Mouse (Mus musculus) intestine, postnatal 0 days (tissue): ENCODE measurements around the gene Zbtb40. TPM values are rescaled to one million over a fixed set of nuclear protein-coding genes. Genes with fewer than 3 reads are reported as not detected.

Experiments
- ATAC-seq: fragments of 200-750 bp; cut with Nextera tagmentation; 2 replicates; pipeline ENCODE4 v1.8.0; 2017; ENCODE audit warnings: mild to moderate bottlenecking, moderate TSS enrichment, moderate library complexity
- H3K27ac ChIP-seq: fragments of 300-500 bp; sonication (generic); 2 replicates; pipeline ENCODE4 v1.5.1; 2014; ENCODE audit warnings: mild to moderate bottlenecking, low read depth, low read length, moderate library complexity
- H3K27me3 ChIP-seq: fragments of 300-500 bp; sonication (generic); replicated peaks from 2 replicates; pipeline ENCODE4 v1.6.1; 2014; ENCODE audit warnings: low read length, mixed read lengths; ENCODE audit not compliant: control insufficient read depth, insufficient read depth
- H3K36me3 ChIP-seq: fragments of 300-500 bp; sonication (generic); 2 replicates; pipeline ENCODE4 v1.6.1; 2014; ENCODE audit warnings: mild to moderate bottlenecking, moderate library complexity; ENCODE audit not compliant: control insufficient read depth, insufficient read depth
- H3K4me1 ChIP-seq: fragments of 300-500 bp; sonication (generic); replicated peaks from 2 replicates; pipeline ENCODE4 v1.6.1; 2014; ENCODE audit warnings: antibody characterized with exemption, low read length, mixed read lengths; ENCODE audit not compliant: control insufficient read depth, insufficient read depth
- H3K4me2 ChIP-seq: fragments of 300-500 bp; sonication (generic); replicated peaks from 2 replicates; pipeline ENCODE4 v1.6.1; 2014; ENCODE audit warnings: low read depth, mild to moderate bottlenecking, moderate library complexity
- H3K4me3 ChIP-seq: fragments of 300-500 bp; sonication (generic); 2 replicates; pipeline ENCODE4 v1.5.1; 2014; ENCODE audit warnings: low read depth, low read length
- H3K9ac ChIP-seq: fragments of 300-500 bp; sonication (generic); 2 replicates; pipeline ENCODE4 v1.6.1; 2014; ENCODE audit warnings: mild to moderate bottlenecking, low read depth, low read length
- H3K9me3 ChIP-seq: fragments of 300-500 bp; sonication (generic); 2 replicates; pipeline ENCODE4 v1.6.1; 2016; ENCODE audit warnings: mixed run types; ENCODE audit not compliant: control insufficient read depth
- CTCF ChIP-seq: sonication (generic); IDR thresholded peaks from 2 replicates; pipeline ENCODE4 v1.5.1; 2016; ENCODE audit warnings: low read depth, mild to moderate bottlenecking, control low read depth, antibody characterized with exemption, moderate library complexity
- WGBS: fragments of 180-500 bp; shearing (Covaris S2); extraction: QIAGEN DNeasy Blood & Tissue Kit; methylation state at CpG from one replicate; pipeline ENCODE4 v1.1.7; 2014; 5-methylcytosine and 5-hydroxymethylcytosine counted together
- polyA plus RNA-seq: library from polyadenylated mRNA; unstranded; fragments of >200 nt; fragmentation: Nextera tagmentation; extraction: Ambion mirVana; gene quantifications from 2 replicates; pipeline ENCODE4 v1.2.1, GENCODE M21; 2015

Zbtb40 gene
- polyA plus RNA-seq, 1 experiment from 2014 or later = 0.85 TPM

DNA sequence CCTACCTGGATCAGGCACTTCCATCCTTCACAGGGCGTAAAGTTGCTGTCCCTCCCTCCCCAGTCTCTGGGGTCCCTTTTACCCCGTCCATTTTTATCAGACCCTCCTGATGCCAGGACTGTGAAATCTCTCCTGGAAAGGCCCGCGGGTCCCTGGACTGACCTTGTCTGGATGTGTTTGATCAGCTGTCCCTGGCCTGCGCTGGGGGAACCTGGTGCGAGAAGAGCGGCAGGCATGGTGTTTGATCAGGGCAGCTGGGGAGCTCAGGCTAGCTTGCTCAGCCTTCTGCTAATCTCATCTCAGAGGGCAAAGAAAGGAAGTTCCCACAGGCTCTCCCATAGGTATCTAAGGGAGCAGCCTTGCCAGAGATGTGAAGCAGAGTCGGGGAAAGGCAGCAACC lies 71.4 kb downstream of the Zbtb40 start:
- ATAC-seq = no peak
- WGBS = 34% methylated on average over 8 of the region's 8 CpGs
- no peaks in the 10 kb centered on the region for H3K4me1 ChIP-seq
- no peak overlapping the region for H3K4me3 ChIP-seq
- H3K9ac ChIP-seq = no peak overlapping the region
- H3K27me3 ChIP-seq = 0 out of 2 replicates have a peak, but pooled peaks cover 4% of the 10 kb centered on the region
- H3K36me3 ChIP-seq = 0 out of 2 replicates have a peak, but pooled peaks cover under 1% of the 10 kb centered on the region
- no peaks in the 10 kb centered on the region for H3K9me3 ChIP-seq
- H3K27ac ChIP-seq = no peak overlapping the region
- H3K4me2 ChIP-seq = no peak overlapping the region
- TF ChIP-seq CTCF = no peak

DNA sequence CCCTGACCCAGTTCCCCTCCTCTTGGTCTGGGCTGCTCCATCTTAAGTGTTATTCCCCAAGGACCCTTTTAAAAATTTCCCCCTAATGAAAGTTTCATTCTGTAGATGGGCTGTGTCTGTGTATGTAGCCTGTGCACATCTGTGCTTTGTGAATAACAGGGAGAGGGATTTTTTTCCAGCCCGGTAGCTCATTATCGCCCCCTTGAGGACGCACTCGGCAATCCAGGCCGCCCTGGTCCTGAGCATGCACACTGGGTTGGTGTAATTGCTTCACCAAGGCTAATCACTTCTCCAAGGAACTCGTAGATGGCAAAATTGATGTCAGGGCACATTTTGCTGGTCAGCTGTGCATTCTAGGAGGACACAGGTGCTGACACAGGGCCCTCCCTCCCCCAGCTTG lies 77.7 kb downstream of the Zbtb40 start:
- H3K27ac ChIP-seq = no peak overlapping the region
- H3K4me2 ChIP-seq = no peak overlapping the region
- no peak overlapping the region for H3K4me3 ChIP-seq
- H3K4me1 ChIP-seq = no peaks in the 10 kb centered on the region
- WGBS = 6% methylated on average over 6 of the region's 6 CpGs
- H3K9me3 ChIP-seq = no peaks in the 10 kb centered on the region
- peaks cover 14% of the 10 kb centered on the region; the same call in 1 of the 2 replicates for H3K27me3 ChIP-seq
- H3K36me3 ChIP-seq = no peaks in the 10 kb centered on the region
- no peak overlapping the region for H3K9ac ChIP-seq
- ATAC-seq = no peak
- TF ChIP-seq CTCF = peak; percentile 80

DNA sequence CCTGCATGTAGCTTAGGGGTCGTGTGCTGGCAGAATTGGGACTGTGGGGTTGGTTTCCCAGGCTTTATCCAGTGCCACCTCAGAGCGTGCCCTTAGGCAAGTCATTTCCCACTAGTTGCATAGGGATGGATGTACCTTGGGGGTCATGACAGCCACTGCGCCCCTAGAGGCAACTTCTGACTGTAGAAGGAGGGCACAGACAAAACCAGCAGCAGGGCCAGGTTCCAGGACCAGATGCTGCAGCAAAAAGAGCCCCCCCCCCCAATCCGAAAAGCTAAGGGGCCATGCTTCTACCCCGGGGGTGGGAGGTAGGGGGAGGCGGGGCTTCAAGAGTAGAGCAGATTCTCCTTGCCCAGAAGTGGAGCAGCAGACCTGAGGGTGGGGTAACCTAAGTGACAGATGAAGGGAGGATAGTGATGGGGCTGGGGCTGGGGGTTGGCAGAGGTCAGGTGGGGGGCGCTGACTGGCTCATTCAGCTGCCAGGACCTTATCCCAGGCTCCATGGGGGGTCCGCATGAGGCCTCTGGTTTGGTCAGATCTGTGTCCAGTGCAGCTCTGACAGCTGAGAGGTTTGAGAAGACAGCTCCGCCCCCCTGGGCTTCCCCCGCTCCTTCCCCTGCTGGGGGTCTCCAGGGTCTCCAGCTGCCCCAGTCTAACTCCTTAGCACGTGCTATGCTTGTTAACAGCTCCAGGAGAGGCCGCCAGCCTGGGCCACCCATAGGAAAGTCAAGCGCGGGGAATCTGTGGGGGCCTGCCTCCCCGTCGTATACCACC lies 78.9 kb downstream of the Zbtb40 start:
- H3K27me3 ChIP-seq = peaks cover 14% of the 10 kb centered on the region
- H3K27ac ChIP-seq = no peak overlapping the region
- no peaks in the 10 kb centered on the region for H3K4me1 ChIP-seq
- H3K9ac ChIP-seq = no peak overlapping the region
- H3K4me3 ChIP-seq = no peak overlapping the region
- ATAC-seq = no peak
- no peaks in the 10 kb centered on the region for H3K36me3 ChIP-seq
- no peaks in the 10 kb centered on the region for H3K9me3 ChIP-seq
- TF ChIP-seq CTCF = peak; percentile 29
- H3K4me2 ChIP-seq = no peak overlapping the region
- WGBS = 37% methylated on average over 16 of the region's 16 CpGs

DNA sequence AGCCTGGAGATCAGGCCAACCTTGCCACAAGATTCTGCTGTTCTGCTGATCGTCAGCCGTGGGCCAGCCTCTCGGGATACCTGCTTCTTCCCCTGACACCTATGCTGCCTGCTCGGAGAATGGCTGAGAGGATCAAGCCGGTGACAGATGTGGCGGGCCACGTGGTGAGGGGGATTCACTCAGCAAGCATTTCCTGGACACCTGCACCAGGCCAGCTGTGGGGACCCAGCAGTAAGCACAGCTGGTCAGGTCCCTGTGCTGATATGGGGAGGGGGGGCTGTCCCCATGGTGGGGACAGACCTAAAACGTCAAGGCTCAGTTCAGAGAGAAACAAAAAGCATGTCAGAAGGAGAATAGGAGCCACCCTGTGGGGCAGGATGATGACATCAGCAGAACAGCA lies 79.5 kb downstream of the Zbtb40 start:
- Histone ChIP-seq H3K4me3 (no peak overlapping the region), H3K36me3 (no peaks in the 10 kb centered on the region), H3K27me3 (peaks cover 14% of the 10 kb centered on the region), H3K27ac (no peak overlapping the region), H3K9ac (no peak overlapping the region), H3K4me2 (no peak overlapping the region), H3K9me3 (no peaks in the 10 kb centered on the region), H3K4me1 (no peaks in the 10 kb centered on the region)
- no peak for TF ChIP-seq CTCF
- 55% methylated on average over 8 of the region's 8 CpGs for WGBS
- ATAC-seq = no peak

DNA sequence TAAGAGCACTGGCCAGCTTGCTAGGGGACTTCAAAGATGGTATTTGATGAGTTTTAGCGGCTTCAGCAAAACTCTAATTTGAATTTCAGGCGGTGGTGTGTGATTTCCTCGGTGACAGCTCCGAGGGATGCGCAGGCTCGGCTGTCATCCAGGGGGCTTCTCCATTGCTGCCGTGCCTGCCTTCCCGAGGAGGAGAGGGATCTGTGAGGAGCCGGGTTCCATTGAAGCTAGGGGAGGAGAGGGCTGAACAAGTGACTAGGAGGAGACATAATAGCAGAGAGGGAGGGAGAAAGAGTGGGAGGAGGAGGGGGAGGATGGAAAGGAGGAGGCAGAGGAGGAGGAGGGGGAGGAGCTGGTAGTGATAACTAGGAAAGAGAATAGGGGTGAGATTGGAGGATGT lies 81.1 kb downstream of the Zbtb40 start:
- 33% methylated on average over 9 of the region's 9 CpGs for WGBS
- no peak for ATAC-seq

DNA sequence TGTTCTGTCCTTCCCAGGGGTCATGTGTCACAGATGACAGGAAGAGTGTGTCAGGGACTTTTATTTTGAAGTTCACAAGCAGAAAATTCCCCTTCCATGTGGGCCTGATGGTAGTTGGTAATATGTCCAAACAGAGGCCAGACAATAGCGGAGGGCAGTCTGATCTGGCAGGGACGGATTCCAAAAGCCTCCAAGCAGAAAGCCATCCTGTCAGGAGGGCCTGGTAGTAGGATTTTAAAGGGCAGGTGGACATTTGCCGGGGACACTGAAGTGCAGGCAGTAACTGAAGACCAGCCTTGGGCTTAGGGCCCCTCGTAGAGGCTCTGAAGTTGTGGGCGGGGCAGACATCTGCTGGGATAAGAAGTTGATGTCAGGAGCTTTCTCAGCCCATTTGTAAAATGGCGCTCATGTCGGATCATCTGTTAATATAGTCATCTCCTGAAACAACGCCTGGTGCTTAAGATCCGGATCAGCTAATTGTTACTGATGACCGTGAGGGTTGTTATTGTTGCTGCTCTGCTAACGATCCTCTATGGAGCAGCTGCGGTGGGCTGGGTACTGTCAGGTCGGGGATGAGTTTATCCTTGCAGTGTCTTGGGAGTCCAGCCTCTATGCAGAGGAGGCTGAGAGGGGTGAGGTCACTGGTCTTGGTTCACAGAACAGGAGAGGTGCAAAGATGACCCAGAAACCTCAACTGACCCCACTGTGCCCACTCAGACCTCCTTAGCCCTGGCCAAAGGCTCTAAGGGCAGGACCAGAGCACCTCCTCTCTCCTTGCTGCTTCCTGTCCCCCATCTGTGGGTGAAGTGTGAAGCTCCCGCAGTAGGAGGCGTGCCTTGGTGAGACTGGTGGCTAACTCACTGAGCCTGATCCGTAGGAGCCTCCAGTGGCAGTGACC lies 81.9 kb downstream of the Zbtb40 start:
- Histone ChIP-seq H3K36me3 (no peaks in the 10 kb centered on the region), H3K4me1 (no peaks in the 10 kb centered on the region), H3K9ac (no peak overlapping the region), H3K9me3 (no peaks in the 10 kb centered on the region), H3K27me3 (peaks cover 11% of the 10 kb centered on the region), H3K4me2 (no peak overlapping the region), H3K27ac (no peak overlapping the region), H3K4me3 (no peak overlapping the region)
- ATAC-seq = no peak
- no peak for TF ChIP-seq CTCF
- WGBS = 38% methylated on average over 16 of the region's 16 CpGs

More for the DNA sequence above, 81.1 kb downstream of the Zbtb40 start:
- H3K4me3 ChIP-seq = no peak overlapping the region
- no peak overlapping the region for H3K9ac ChIP-seq
- H3K36me3 ChIP-seq = no peaks in the 10 kb centered on the region
- peaks cover 11% of the 10 kb centered on the region for H3K27me3 ChIP-seq
- TF ChIP-seq CTCF = no peak
- no peaks in the 10 kb centered on the region for H3K9me3 ChIP-seq
- H3K4me2 ChIP-seq = no peak overlapping the region
- no peak overlapping the region for H3K27ac ChIP-seq
- no peaks in the 10 kb centered on the region for H3K4me1 ChIP-seq
